Mouse (Mus musculus) liver, embryonic 14 days (tissue): ENCODE data around the gene Plod3. TPM values are rescaled to one million over a fixed set of nuclear protein-coding genes. Genes with fewer than 3 reads are reported as not detected.

Experiments used
- polyA plus RNA-seq: library from polyadenylated mRNA; depleted of rRNA; stranded (reverse); fragments of >200 nt; gene quantifications from 2 replicates; pipeline ENCODE4 v1.2.3, GENCODE M21; 2012; rRNA removed

Plod3 gene
- polyA plus RNA-seq, result 12.5 and 13.0 TPM in 2 replicates

DNA sequence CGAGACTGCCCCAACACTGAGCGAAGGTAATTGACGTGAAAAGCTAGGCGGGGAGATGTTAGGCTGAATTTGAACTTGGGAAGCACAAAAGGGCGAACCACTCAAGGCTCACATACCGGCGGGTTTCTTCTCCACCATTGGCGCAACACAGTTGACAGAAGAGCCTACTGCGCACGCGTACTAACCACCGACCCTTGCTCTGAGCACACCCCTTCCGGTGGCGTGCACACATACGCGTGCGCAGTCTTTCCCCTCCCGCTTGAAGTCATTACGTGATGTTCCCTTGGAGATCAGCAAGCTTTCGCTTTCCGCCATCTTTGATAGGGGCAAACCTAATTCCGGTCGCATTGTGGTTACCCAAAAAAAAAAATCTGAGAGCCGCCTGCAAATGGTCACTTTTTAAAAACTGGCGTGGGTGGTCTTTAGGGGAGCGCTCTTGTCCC lies at the start of gene Plod3:
Gene Plod3, plus strand, starts transcription at position 325 of the 443 bp plus-strand sequence.

DNA sequence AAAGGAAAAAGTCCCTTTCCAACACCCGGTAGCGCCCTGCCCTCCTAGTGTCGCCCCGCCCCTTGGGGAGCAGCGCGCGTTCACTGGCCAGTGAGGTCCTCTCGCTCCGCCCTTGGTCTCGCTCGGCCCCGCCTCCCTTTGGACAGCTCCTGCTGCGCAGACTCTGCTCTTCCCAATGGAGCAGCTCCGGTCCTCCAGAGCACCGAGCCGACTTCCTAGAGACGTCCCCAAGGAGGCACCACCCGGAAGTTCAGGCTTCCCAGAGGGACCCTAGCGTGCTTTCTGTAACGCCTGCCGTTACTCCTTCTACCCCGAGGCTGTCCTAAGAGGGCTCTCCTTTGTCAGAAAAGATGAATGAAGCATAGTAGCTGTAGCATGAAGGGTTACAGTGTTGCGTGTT lies 33.8 kb upstream of the Plod3 start, which contains the start of gene Fis1:
Gene Fis1, plus strand, starts transcription at position 261 of the 400 bp plus-strand sequence.

DNA sequence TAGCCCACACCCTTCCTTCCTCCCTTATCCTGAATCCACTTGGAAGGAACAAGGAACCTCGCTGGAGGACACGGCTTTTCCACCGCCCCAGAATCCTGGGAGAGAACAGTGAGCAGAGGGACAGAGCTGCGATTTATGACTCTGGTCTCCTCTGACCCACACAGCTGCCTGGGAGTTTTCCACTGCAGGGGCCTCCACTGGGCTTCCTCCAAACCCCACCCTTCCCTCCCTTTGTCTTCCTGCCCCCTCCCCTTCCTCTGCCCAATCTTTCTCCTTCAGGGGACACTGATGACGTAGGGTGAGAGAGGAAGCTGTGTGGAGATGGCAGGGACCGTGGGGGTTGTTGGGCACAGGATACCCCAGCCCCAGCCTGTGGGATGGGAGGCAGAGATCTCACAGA lies 20.5 kb upstream of the Plod3 start, which contains the start of gene Cldn15:
Gene Cldn15, plus strand, starts transcription at position 286 of the 400 bp plus-strand sequence.

DNA sequence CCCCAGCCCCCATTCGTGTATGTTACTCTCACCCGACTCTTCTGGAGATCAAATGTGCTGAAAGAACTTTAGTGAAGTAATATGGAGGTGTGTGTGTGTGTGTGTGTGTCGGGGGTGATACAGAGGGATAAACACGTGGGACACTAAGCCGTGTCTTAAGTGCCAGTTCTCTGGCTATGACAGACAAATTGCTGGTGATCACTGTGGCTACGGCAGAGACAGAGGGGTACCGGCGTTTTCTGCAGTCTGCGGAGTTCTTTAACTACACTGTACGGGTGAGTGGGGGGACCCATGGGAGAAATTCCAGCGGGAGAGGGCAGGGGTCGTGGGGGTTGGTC lies 1.1 kb downstream of the Plod3 start, which contains the start of gene Znhit1:
Gene Znhit1, minus strand, starts transcription at position 88 of the 338 bp plus-strand sequence.

DNA sequence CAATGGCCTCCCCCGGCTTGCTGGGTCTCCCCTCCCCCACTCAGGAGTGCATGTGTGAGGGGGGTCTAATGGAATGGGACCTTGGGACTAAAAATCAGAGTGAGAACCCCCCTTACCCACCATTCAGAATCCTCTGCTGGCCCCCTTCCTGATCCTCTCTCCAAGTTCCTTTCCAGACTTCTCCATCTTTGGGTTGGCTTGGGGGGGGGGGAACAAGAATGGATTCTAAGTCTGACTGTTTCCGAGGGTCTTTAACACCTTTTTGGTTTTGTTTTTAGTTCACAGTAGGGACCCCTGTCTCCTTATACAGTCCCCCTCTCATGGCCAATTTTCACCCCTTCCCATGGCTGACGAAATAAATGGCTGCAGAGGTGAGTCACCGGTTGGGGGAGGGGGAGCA lies 39.3 kb downstream of the Plod3 start, which contains the start of gene Vgf:
Gene Vgf, plus strand, starts transcription at position 301 of the 400 bp plus-strand sequence.

DNA sequence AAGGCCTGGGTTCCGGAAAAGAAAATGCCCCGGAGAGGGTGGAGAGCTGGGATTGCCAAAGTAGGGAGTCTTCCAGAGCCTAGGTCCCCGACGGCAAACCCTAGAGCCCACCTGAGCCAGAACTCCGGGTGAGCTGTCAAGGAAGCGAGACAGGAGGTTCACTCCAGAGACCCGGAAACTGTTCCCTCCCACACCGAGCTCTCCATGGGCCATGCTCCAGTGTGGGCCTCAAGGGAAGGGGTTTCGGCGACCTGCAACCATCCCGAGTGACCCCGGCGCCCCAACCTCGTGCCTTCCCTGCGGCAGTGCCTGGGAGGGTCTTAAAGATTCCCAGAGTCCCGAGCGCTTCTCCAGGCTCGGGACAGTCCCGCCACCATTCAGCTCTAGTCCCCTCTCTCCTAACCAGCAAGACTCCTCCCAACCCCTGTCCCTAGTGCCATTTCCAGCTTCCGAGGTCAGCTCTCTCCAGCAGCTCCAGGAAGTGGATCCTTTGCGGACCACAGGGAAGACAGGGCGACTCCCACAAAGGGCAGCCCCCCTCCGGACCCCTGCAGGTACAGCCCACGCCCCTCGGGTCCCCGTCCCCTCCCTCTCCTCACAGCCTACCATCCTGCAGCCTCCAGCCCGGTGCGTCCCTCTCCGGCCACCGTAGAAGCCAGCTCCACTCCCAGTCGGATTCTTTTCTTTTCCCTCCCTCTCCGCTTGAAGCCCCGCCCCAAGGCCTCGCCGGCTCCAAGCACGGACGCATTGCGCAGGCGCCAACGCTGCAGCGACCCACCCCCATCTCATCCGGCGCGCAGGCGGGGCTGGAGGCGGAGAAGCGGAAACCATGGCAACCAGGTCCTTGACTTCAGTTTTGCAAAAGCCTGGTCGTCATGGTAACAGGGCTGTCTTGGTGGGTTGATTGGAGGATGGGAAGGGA lies 58.8 kb downstream of the Plod3 start, which contains the start of gene Ap1s1:
Gene Ap1s1, minus strand, starts transcription at position 734 of the 922 bp plus-strand sequence.

Other genes starting within 250 kb of the Plod3 start
- gene Col26a1, start 103.8 kb upstream of the Plod3 start, polyA plus RNA-seq, result 0.07 and 1.3 TPM in 2 replicates
- gene Ift22, start 78.9 kb upstream of the Plod3 start, polyA plus RNA-seq, result 2.9 and 3.4 TPM in 2 replicates
- 154 and 166 TPM in 2 replicates for gene Fis1, start 33.7 kb upstream of the Plod3 start, polyA plus RNA-seq
- 2.2 and 3.6 TPM in 2 replicates for gene Cldn15, start 20.4 kb upstream of the Plod3 start, polyA plus RNA-seq
- 29.1 and 30.7 TPM in 2 replicates for gene Znhit1, start 1.0 kb downstream of the Plod3 start, polyA plus RNA-seq
- 0.01 and 0.02 TPM in 2 replicates for gene Vgf, start 39.4 kb downstream of the Plod3 start, polyA plus RNA-seq
- gene Ap1s1, start 59.1 kb downstream of the Plod3 start, polyA plus RNA-seq, result 62.9 and 70.4 TPM in 2 replicates
- gene Serpine1, start 85.2 kb downstream of the Plod3 start, polyA plus RNA-seq, result 0.17 and 0.20 TPM in 2 replicates
- 4.1 and 6.0 TPM in 2 replicates for gene Trim56, start 129.2 kb downstream of the Plod3 start, polyA plus RNA-seq
- gene Muc3, start 162.3 kb downstream of the Plod3 start, polyA plus RNA-seq, result not detected in 2 replicates
- gene Muc3a, start 225.4 kb downstream of the Plod3 start, polyA plus RNA-seq, result 0.06 and 0.08 TPM in 2 replicates